Mouse (Mus musculus) ES-Bruce4 (cell line): Measurements from ENCODE around the gene Rmdn3. TPM values are rescaled to one million over a fixed set of nuclear protein-coding genes. Genes with fewer than 3 reads are reported as not detected.

ENCODE experiments used
- H3K27ac ChIP-seq: 2 replicates; pipeline ENCODE4 v1.5.1; 2012; ENCODE audit warnings: low read length, inconsistent platforms; ENCODE audit not compliant: insufficient read depth
- H3K27me3 ChIP-seq: 2 replicates; pipeline ENCODE4 v1.6.1; 2012; ENCODE audit warnings: mild to moderate bottlenecking, low read length, inconsistent platforms; ENCODE audit not compliant: control insufficient read depth, poor library complexity, insufficient read depth, severe bottlenecking
- H3K36me3 ChIP-seq: 2 replicates; pipeline ENCODE4 v1.6.1; 2012; ENCODE audit warnings: inconsistent platforms, mild to moderate bottlenecking, low read length, moderate library complexity; ENCODE audit not compliant: control insufficient read depth, poor library complexity, insufficient read depth, severe bottlenecking
- H3K4me1 ChIP-seq: one replicate; pipeline ENCODE4 v1.8.1; 2011; ENCODE audit warnings: low read length; ENCODE audit not compliant: control insufficient read depth, insufficient read depth
- H3K4me3 ChIP-seq: 2 replicates; pipeline ENCODE4 v1.5.1; 2011; ENCODE audit warnings: low read depth, mild to moderate bottlenecking, low read length
- H3K9ac ChIP-seq: 2 replicates; pipeline ENCODE4 v1.6.1; 2012; ENCODE audit warnings: low read depth, mild to moderate bottlenecking, inconsistent platforms; ENCODE audit not compliant: poor library complexity, severe bottlenecking
- H3K9me3 ChIP-seq: replicated peaks from 2 replicates; pipeline ENCODE4 v1.6.1; 2012; ENCODE audit warnings: mild to moderate bottlenecking, low read length, inconsistent platforms; ENCODE audit not compliant: control insufficient read depth, poor library complexity, insufficient read depth, severe bottlenecking
- CTCF ChIP-seq: IDR thresholded peaks from one replicate; pipeline ENCODE4 v1.8.1; 2011; ENCODE audit warnings: low read depth, low read length
- EP300 ChIP-seq: IDR thresholded peaks from 2 replicates; pipeline ENCODE4 v1.6.1; 2011; ENCODE audit warnings: low read depth, low read length; ENCODE audit not compliant: insufficient read depth
- POLR2A ChIP-seq: IDR thresholded peaks from one replicate; pipeline ENCODE4 v1.8.1; 2011; ENCODE audit warnings: low read length; ENCODE audit not compliant: insufficient read depth
- polyA plus RNA-seq: library from polyadenylated mRNA; stranded (reverse); fragments of >200 nt; gene quantifications from 2 replicates; pipeline ENCODE4 v1.2.4, GENCODE M21; 2011; ENCODE audit warnings: low read depth; ENCODE audit not compliant: missing spikeins, insufficient read depth, insufficient read length

Rmdn3 gene
- polyA plus RNA-seq, 1 experiment: 25.4 TPM

- Histone ChIP-seq H3K36me3 (no peaks in the 10 kb centered on the region), H3K9ac (no peak overlapping the region), H3K4me3 (no peak overlapping the region), H3K9me3 (no peaks in the 10 kb centered on the region), H3K27ac (no peak overlapping the region), H3K4me1 (peaks cover 2% of the 10 kb centered on the region), H3K27me3 (no peaks in the 10 kb centered on the region)
- TF ChIP-seq EP300: no peak
- TF ChIP-seq CTCF: no peak
- TF ChIP-seq POLR2A: no peak
These were observed 7.2 kb upstream of the Rmdn3 start for GRCm38 (mm10) chr2:119163999-119164398.

GRCm38 (mm10) chr2:119163135-119163534 lies 6.3 kb upstream of the Rmdn3 start:
- Histone ChIP-seq H3K9me3 (no peaks in the 10 kb centered on the region), H3K27me3 (no peaks in the 10 kb centered on the region), H3K4me3 (no peak overlapping the region), H3K36me3 (no peaks in the 10 kb centered on the region), H3K27ac (no peak overlapping the region), H3K4me1 (peaks cover 2% of the 10 kb centered on the region), H3K9ac (no peak overlapping the region)
- no peak for TF ChIP-seq POLR2A
- TF ChIP-seq CTCF: no peak
- TF ChIP-seq EP300: no peak

- no peaks in the 10 kb centered on the region for H3K36me3 ChIP-seq
- H3K4me3 ChIP-seq: no peak overlapping the region
- no peaks in the 10 kb centered on the region for H3K9me3 ChIP-seq
- peaks cover 2% of the 10 kb centered on the region for H3K4me1 ChIP-seq
- H3K27ac ChIP-seq: no peak overlapping the region
- no peak overlapping the region for H3K9ac ChIP-seq
- no peak for TF ChIP-seq EP300
- no peak for TF ChIP-seq POLR2A
- TF ChIP-seq CTCF: no peak
- no peaks in the 10 kb centered on the region for H3K27me3 ChIP-seq
These were observed 4.4 kb upstream of the Rmdn3 start for GRCm38 (mm10) chr2:119161247-119161646.

- H3K27me3 ChIP-seq: no peaks in the 10 kb centered on the region
- TF ChIP-seq POLR2A: no peak
- TF ChIP-seq EP300: no peak
- no peak for TF ChIP-seq CTCF
- H3K9me3 ChIP-seq: no peaks in the 10 kb centered on the region
- H3K4me3 ChIP-seq: no peak overlapping the region
- no peaks in the 10 kb centered on the region; the same call in 1 of the 2 replicates for H3K36me3 ChIP-seq
- H3K9ac ChIP-seq: no peak overlapping the region
- H3K4me1 ChIP-seq: peaks cover 2% of the 10 kb centered on the region
- no peak overlapping the region for H3K27ac ChIP-seq
These were observed 1.0 kb upstream of the Rmdn3 start for GRCm38 (mm10) chr2:119157836-119158235.

- Histone ChIP-seq H3K4me3 (peak overlapping the region; percentile 76), H3K27me3 (no peaks in the 10 kb centered on the region), H3K27ac (no peak overlapping the region), H3K36me3 (peaks cover 8% of the 10 kb centered on the region), H3K9ac (peak overlapping the region; percentile 58), H3K4me1 (peaks cover 2% of the 10 kb centered on the region), H3K9me3 (no peaks in the 10 kb centered on the region)
- TF ChIP-seq POLR2A (no peak), CTCF (no peak), EP300 (no peak)
These were observed 653 bp downstream of the Rmdn3 start for GRCm38 (mm10) chr2:119156081-119156680.

- no peaks in the 10 kb centered on the region for H3K27me3 ChIP-seq
- no peaks in the 10 kb centered on the region for H3K4me1 ChIP-seq
- no peak for TF ChIP-seq EP300
- H3K27ac ChIP-seq: no peak overlapping the region
- no peaks in the 10 kb centered on the region for H3K9me3 ChIP-seq
- no peak overlapping the region for H3K4me3 ChIP-seq
- H3K36me3 ChIP-seq: peaks cover 8% of the 10 kb centered on the region
- no peak overlapping the region for H3K9ac ChIP-seq
These were observed 1.4 kb downstream of the Rmdn3 start for GRCm38 (mm10) chr2:119155388-119155787.
